Mouse (Mus musculus): ENCODE results near the gene Mical3. TPM values are rescaled to one million over a fixed set of nuclear protein-coding genes. Genes with fewer than 3 reads are reported as not detected.

The Mical3 gene
- polyA plus RNA-seq, 1 experiment from 2014 or later, result 17.0 TPM

DNA sequence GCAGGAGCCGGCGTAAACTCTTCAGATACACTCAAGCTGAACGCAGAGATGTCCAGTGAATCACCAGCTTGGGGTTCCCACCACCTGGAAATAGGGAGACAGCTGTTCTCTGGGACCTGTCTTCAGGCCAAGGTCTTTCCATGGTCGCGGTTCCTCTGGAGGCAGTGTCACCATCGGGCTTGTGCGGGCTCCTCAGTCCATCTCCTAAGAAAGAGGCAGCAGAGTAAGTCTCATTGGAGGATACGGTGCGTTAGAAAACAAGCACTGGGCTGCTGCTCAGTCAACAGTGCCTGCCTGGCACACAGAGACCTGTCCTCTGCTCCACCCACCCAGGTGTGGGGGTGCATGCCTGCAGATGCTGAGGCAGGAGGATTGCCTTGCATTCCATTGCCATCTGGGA, 236.7 kb downstream of the Mical3 start:
- H3K27ac ChIP-seq (replicated peaks; ENCODE audit: low read depth, low read length), result no peak overlapping the region
- WGBS, result 92% methylated on average over 9 of the region's 9 CpGs
- no peak for DNase-seq (ENCODE audit: low spot score)
- ATAC-seq (ENCODE audit: low read depth), result no peak
- no peak overlapping the region for H3K4me3 ChIP-seq (ENCODE audit: low read depth, low read length)
- H3K9ac ChIP-seq (ENCODE audit: low read depth, low read length), result no peak overlapping the region
- H3K4me2 ChIP-seq (ENCODE audit: low read depth, low read length), result no peak overlapping the region
- no peaks in the 10 kb centered on the region for H3K4me1 ChIP-seq (ENCODE audit: control insufficient read depth, insufficient read depth, low read length)
- H3K27me3 ChIP-seq (replicated peaks; ENCODE audit: control insufficient read depth, insufficient read depth, low read length), result no peaks in the 10 kb centered on the region
- no peaks in the 10 kb centered on the region for H3K9me3 ChIP-seq (ENCODE audit: control insufficient read depth, low read length)
- peaks cover 43% of the 10 kb centered on the region; the same call in 1 of the 2 replicates for H3K36me3 ChIP-seq (ENCODE audit: control insufficient read depth, insufficient read depth, low read length)

- 91% methylated on average over 17 of the region's 17 CpGs for WGBS
- no peak for DNase-seq (ENCODE audit: low spot score)
- H3K4me2 ChIP-seq (ENCODE audit: low read depth, low read length), result no peak overlapping the region
- no peaks in the 10 kb centered on the region for H3K9me3 ChIP-seq (ENCODE audit: control insufficient read depth, low read length)
- H3K4me1 ChIP-seq (ENCODE audit: control insufficient read depth, insufficient read depth, low read length), result no peaks in the 10 kb centered on the region
- no peak overlapping the region for H3K4me3 ChIP-seq (ENCODE audit: low read depth, low read length)
- H3K36me3 ChIP-seq (ENCODE audit: control insufficient read depth, insufficient read depth, low read length), result peaks cover 71% of the 10 kb centered on the region
- H3K27ac ChIP-seq (replicated peaks; ENCODE audit: low read depth, low read length), result no peak overlapping the region
- H3K9ac ChIP-seq (ENCODE audit: low read depth, low read length), result no peak overlapping the region
- no peaks in the 10 kb centered on the region for H3K27me3 ChIP-seq (replicated peaks; ENCODE audit: control insufficient read depth, insufficient read depth, low read length)
- ATAC-seq (ENCODE audit: low read depth), result no peak
These were observed 244.1 kb downstream of the Mical3 start for GRCm38 (mm10) chr6:120886696-120887095.

DNA sequence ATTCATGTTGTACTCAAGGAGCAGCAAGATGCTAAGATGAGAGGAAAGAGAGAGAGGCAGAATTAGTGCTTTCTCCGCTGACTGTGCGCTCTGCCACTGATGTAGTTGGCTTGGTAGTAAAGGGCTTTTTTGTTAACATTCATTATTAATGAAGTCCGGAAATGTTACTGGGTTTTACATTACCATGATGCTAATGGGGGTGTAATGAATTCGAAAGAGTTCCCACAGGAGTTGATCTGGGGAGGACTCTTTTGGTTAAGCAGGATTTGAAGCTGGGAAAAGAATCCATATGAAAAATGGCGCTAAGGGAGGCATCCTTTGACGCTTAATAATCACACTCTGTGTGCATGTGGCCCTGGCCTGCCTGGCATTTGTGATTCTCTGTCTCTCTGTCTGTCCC, 246.4 kb downstream of the Mical3 start:
- WGBS, result 86% methylated on average over 6 of the region's 6 CpGs
- H3K36me3 ChIP-seq (ENCODE audit: control insufficient read depth, insufficient read depth, low read length), result peaks cover 74% of the 10 kb centered on the region

More for the DNA sequence above, 246.4 kb downstream of the Mical3 start:
- Histone ChIP-seq H3K9me3 (ENCODE audit: control insufficient read depth, low read length) (no peaks in the 10 kb centered on the region), H3K4me3 (ENCODE audit: low read depth, low read length) (no peak overlapping the region), H3K4me1 (ENCODE audit: control insufficient read depth, insufficient read depth, low read length) (no peaks in the 10 kb centered on the region), H3K9ac (ENCODE audit: low read depth, low read length) (no peak overlapping the region), H3K4me2 (ENCODE audit: low read depth, low read length) (no peak overlapping the region), H3K27ac (replicated peaks; ENCODE audit: low read depth, low read length) (no peak overlapping the region), H3K27me3 (replicated peaks; ENCODE audit: control insufficient read depth, insufficient read depth, low read length) (no peaks in the 10 kb centered on the region)
- ATAC-seq (ENCODE audit: low read depth) (no peak), DNase-seq (ENCODE audit: low spot score) (no peak)

Other genes with a start within 250 kb of the Mical3 start
- gene Bid, start 214.1 kb downstream of the Mical3 start, polyA plus RNA-seq (2014; fragmentation: Nextera tagmentation; extraction: Ambion mirVana), result 13.4 and 18.2 TPM in 2 replicates
- 7.6 and 8.9 TPM in 2 replicates for gene Pex26, start 52.7 kb upstream of the Mical3 start, polyA plus RNA-seq (2014; fragmentation: Nextera tagmentation; extraction: Ambion mirVana)
- 1.9 and 2.3 TPM in 2 replicates for gene Tuba8, start 79.7 kb upstream of the Mical3 start, polyA plus RNA-seq (2014; fragmentation: Nextera tagmentation; extraction: Ambion mirVana)
- gene Usp18, start 114.9 kb upstream of the Mical3 start, polyA plus RNA-seq (2014; fragmentation: Nextera tagmentation; extraction: Ambion mirVana), result 2.2 and 2.7 TPM in 2 replicates
- 10.6 and 11.5 TPM in 2 replicates for gene Slc6a13, start 169.2 kb upstream of the Mical3 start, polyA plus RNA-seq (2014; fragmentation: Nextera tagmentation; extraction: Ambion mirVana)
- gene Slc6a12, start 212.1 kb upstream of the Mical3 start, polyA plus RNA-seq (2014; fragmentation: Nextera tagmentation; extraction: Ambion mirVana), result 0.78 and 1.4 TPM in 2 replicates

All from embryonic facial prominence, embryonic 14.5 days (tissue).